Mouse (Mus musculus): ENCODE measurements around the gene BC035044.

GRCm38 (mm10) chr6:128799896-128800270 is 91.0 kb downstream of the BC035044 start:
- TF ChIP-seq CTCF (IDR thresholded peaks at IDR 0.05; ENCODE audit: insufficient read depth, low read length) (no peak), POLR2A (IDR thresholded peaks at IDR 0.05; ENCODE audit: borderline replicate concordance, extremely low read depth, low read depth, low read length) (no peak)

Measured in lung, adult 2 months (tissue).